Mouse (Mus musculus): ENCODE data around the gene Eif3l.

GRCm38 (mm10) chr15:79025687-79026308, 49.2 kb upstream of the Eif3l start:
- TF ChIP-seq CTCF (IDR thresholded peaks at IDR 0.05; ENCODE audit: low read depth, low read length) = no peak
- no peak for TF ChIP-seq POLR2A (IDR thresholded peaks at IDR 0.05; ENCODE audit: borderline replicate concordance, low read depth, low read length)
